Mouse (Mus musculus) liver, embryonic 14.5 days (tissue): Measurements from ENCODE around the gene Rpgrip1l.

ENCODE experiments used
- CTCF ChIP-seq: IDR thresholded peaks from 2 replicates; pipeline ENCODE4 v1.5.1; 2016; ENCODE audit warnings: antibody characterized with exemption, low read depth, control low read depth
- EP300 ChIP-seq: IDR thresholded peaks from 2 replicates; pipeline ENCODE4 v1.6.1; 2016; ENCODE audit warnings: antibody characterized with exemption, low read depth

- TF ChIP-seq EP300 (no peak), CTCF (no peak)
Observed at GRCm38 (mm10) chr8:91250966-91251365, 62.1 kb downstream of the Rpgrip1l start.
